Mouse (Mus musculus) embryonic facial prominence, embryonic 14.5 days (tissue): ENCODE measurements around the gene Ccm2l. TPM values are rescaled to one million over a fixed set of nuclear protein-coding genes. Genes with fewer than 3 reads are reported as not detected.

ENCODE experiments used
- ATAC-seq: fragments of 200-750 bp; cut with Nextera tagmentation; 2 replicates; pipeline ENCODE4 v1.8.0; 2017; ENCODE audit warnings: low read depth, moderate number of reproducible peaks, moderate TSS enrichment
- DNase-seq: peaks from one replicate; pipeline ENCODE4 v3.0.0-alpha.2; 2015; ENCODE audit warnings: low spot score
- H3K27ac ChIP-seq: fragments of 300-500 bp; sonication (generic); replicated peaks from 2 replicates; pipeline ENCODE4 v1.5.1; 2014; ENCODE audit warnings: low read depth, mild to moderate bottlenecking, low read length, moderate library complexity
- H3K27me3 ChIP-seq: fragments of 300-500 bp; sonication (generic); replicated peaks from 2 replicates; pipeline ENCODE4 v1.6.1; 2014; ENCODE audit warnings: low read length; ENCODE audit not compliant: control insufficient read depth, insufficient read depth
- H3K36me3 ChIP-seq: fragments of 300-500 bp; sonication (generic); 2 replicates; pipeline ENCODE4 v1.6.1; 2014; ENCODE audit warnings: low read length, mixed read lengths; ENCODE audit not compliant: control insufficient read depth, insufficient read depth
- H3K4me1 ChIP-seq: fragments of 300-500 bp; sonication (generic); 2 replicates; pipeline ENCODE4 v1.6.1; 2014; ENCODE audit warnings: antibody characterized with exemption, low read length; ENCODE audit not compliant: control insufficient read depth, insufficient read depth
- H3K4me2 ChIP-seq: fragments of 300-500 bp; sonication (generic); 2 replicates; pipeline ENCODE4 v1.6.1; 2014; ENCODE audit warnings: low read depth, mild to moderate bottlenecking, low read length, moderate library complexity, mixed read lengths
- H3K4me3 ChIP-seq: fragments of 300-500 bp; sonication (generic); 2 replicates; pipeline ENCODE4 v1.5.1; 2014; ENCODE audit warnings: low read depth, mild to moderate bottlenecking, low read length
- H3K9ac ChIP-seq: fragments of 300-500 bp; sonication (generic); 2 replicates; pipeline ENCODE4 v1.6.1; 2014; ENCODE audit warnings: low read depth, mild to moderate bottlenecking, low read length, moderate library complexity, mixed read lengths
- H3K9me3 ChIP-seq: fragments of 300-500 bp; sonication (generic); 2 replicates; pipeline ENCODE4 v1.6.1; 2016; ENCODE audit warnings: low read length; ENCODE audit not compliant: control insufficient read depth
- WGBS: fragments of 180-500 bp; shearing (Covaris S2); extraction: QIAGEN DNeasy Blood & Tissue Kit; methylation state at CpG from one replicate; pipeline ENCODE4 v1.1.7; 2014; 5-methylcytosine and 5-hydroxymethylcytosine counted together
- polyA plus RNA-seq: library from polyadenylated mRNA; unstranded; fragments of >200 nt; fragmentation: Nextera tagmentation; extraction: Ambion mirVana; gene quantifications from 2 replicates; pipeline ENCODE4 v1.2.1, GENCODE M21; 2014

Ccm2l gene
- polyA plus RNA-seq, 1 experiment from 2014 or later, result 2.7 TPM

GRCm38 (mm10) chr2:153119488-153119887, 53.7 kb downstream of the Ccm2l start:
- DNase-seq (no peak), ATAC-seq (no peak)
- Histone ChIP-seq H3K27me3 (no peaks in the 10 kb centered on the region), H3K36me3 (no peaks in the 10 kb centered on the region), H3K4me3 (no peak overlapping the region), H3K9ac (no peak overlapping the region), H3K4me1 (no peaks in the 10 kb centered on the region), H3K9me3 (no peaks in the 10 kb centered on the region), H3K4me2 (no peak overlapping the region), H3K27ac (no peak overlapping the region)
- 83% methylated on average over 6 of the region's 6 CpGs for WGBS

- no peaks in the 10 kb centered on the region for H3K27me3 ChIP-seq
- 68% methylated on average over 8 of the region's 8 CpGs for WGBS
- no peaks in the 10 kb centered on the region for H3K36me3 ChIP-seq
- no peak overlapping the region for H3K4me3 ChIP-seq
- ATAC-seq (no peak), DNase-seq (no peak)
- no peak overlapping the region for H3K9ac ChIP-seq
- no peaks in the 10 kb centered on the region for H3K4me1 ChIP-seq
- H3K4me2 ChIP-seq, result no peak overlapping the region
- H3K9me3 ChIP-seq, result no peaks in the 10 kb centered on the region
- no peak overlapping the region for H3K27ac ChIP-seq
Observed at GRCm38 (mm10) chr2:153120126-153120525, 54.4 kb downstream of the Ccm2l start.

GRCm38 (mm10) chr2:153121821-153122615, 56.3 kb downstream of the Ccm2l start:
- Histone ChIP-seq H3K27ac (no peak overlapping the region), H3K27me3 (no peaks in the 10 kb centered on the region), H3K4me3 (no peak overlapping the region), H3K4me2 (no peak overlapping the region), H3K9ac (no peak overlapping the region), H3K4me1 (no peaks in the 10 kb centered on the region), H3K9me3 (no peaks in the 10 kb centered on the region), H3K36me3 (no peaks in the 10 kb centered on the region)
- DNase-seq (no peak), ATAC-seq (no peak)
- 68% methylated on average over 8 of the region's 8 CpGs for WGBS

GRCm38 (mm10) chr2:153122701-153123100, 56.9 kb downstream of the Ccm2l start:
- ATAC-seq (no peak), DNase-seq (no peak)
- Histone ChIP-seq H3K36me3 (no peaks in the 10 kb centered on the region), H3K4me1 (no peaks in the 10 kb centered on the region), H3K9ac (no peak overlapping the region), H3K9me3 (no peaks in the 10 kb centered on the region), H3K27me3 (no peaks in the 10 kb centered on the region), H3K27ac (no peak overlapping the region), H3K4me3 (no peak overlapping the region), H3K4me2 (no peak overlapping the region)
- whole genome bisulfite sequencing, result 84% methylated on average over 7 of the region's 7 CpGs

DNA sequence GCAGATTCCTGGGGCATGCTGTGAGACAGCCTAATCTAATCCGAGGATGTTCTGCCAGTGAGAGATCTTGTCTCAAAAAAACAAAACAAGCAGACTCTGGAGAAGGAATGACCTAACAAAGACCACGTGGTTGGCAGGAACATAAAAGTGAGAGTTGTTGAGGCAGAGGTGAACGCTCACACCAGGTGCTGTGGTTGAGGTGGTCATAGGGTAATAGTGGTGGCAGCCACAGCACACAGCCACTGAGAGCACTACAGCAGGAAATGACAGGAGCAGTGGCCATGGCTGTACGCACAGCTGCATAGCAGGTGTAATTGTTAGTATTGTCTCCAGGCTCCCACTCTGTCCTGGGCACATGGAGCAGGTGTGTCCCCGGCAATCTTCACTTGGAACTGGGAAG, 60.1 kb downstream of the Ccm2l start:
- no peak for DNase-seq
- no peak overlapping the region for H3K4me2 ChIP-seq
- no peak overlapping the region for H3K27ac ChIP-seq
- no peaks in the 10 kb centered on the region for H3K9me3 ChIP-seq
- no peaks in the 10 kb centered on the region for H3K4me1 ChIP-seq
- H3K4me3 ChIP-seq, result no peak overlapping the region
- H3K27me3 ChIP-seq, result no peaks in the 10 kb centered on the region
- no peak for ATAC-seq
- 44% methylated on average over 5 of the region's 5 CpGs for WGBS
- no peak overlapping the region for H3K9ac ChIP-seq
- H3K36me3 ChIP-seq, result no peaks in the 10 kb centered on the region

DNA sequence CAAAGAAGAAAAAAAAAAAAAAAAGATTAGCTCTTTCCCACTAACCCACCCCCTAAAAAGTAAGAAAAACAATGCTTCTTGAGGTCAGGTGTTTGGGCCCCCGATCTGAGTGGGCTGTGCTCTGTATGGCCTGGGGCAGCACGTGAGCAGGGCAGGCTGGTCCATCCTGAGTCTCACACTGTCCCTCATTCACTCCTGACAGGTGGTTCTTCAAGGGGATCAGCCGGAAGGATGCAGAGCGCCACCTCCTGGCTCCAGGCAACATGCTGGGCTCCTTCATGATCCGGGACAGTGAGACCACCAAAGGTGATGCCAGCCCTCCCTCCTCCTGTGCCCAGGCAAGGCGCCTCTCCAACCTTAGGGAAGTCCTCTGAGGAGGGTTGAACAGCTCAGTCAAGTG, 65.3 kb downstream of the Ccm2l start:
- DNase-seq (no peak), ATAC-seq (no peak)
- no peaks in the 10 kb centered on the region for H3K27me3 ChIP-seq
- H3K27ac ChIP-seq, result no peak overlapping the region
- no peak overlapping the region for H3K9ac ChIP-seq
- no peak overlapping the region for H3K4me3 ChIP-seq
- no peak overlapping the region for H3K4me2 ChIP-seq
- no peaks in the 10 kb centered on the region for H3K9me3 ChIP-seq
- H3K36me3 ChIP-seq, result no peaks in the 10 kb centered on the region
- H3K4me1 ChIP-seq, result no peaks in the 10 kb centered on the region
- 11% methylated on average over 4 of the region's 6 CpGs for WGBS

Other genes starting within 250 kb of the Ccm2l start
- gene Bcl2l1, start 234.2 kb upstream of the Ccm2l start, polyA plus RNA-seq, result 77.3 and 86.7 TPM in 2 replicates
- 69.3 and 87.9 TPM in 2 replicates for gene Tpx2, start 218.0 kb upstream of the Ccm2l start, polyA plus RNA-seq
- gene Mylk2, start 154.6 kb upstream of the Ccm2l start, polyA plus RNA-seq, result 0.51 and 1.3 TPM in 2 replicates
- 3.7 and 4.3 TPM in 2 replicates for gene Foxs1, start 132.7 kb upstream of the Ccm2l start, polyA plus RNA-seq
- 0.59 and 1.4 TPM in 2 replicates for gene Dusp15, start 114.3 kb upstream of the Ccm2l start, polyA plus RNA-seq
- 1.1 and 1.2 TPM in 2 replicates for gene Ttll9, start 103.5 kb upstream of the Ccm2l start, polyA plus RNA-seq
- 88.8 and 91.4 TPM in 2 replicates for gene Pdrg1, start 50.5 kb upstream of the Ccm2l start, polyA plus RNA-seq
- gene Xkr7, start 34.1 kb upstream of the Ccm2l start, polyA plus RNA-seq, result 0.06 and 0.07 TPM in 2 replicates
- 11.6 and 12.1 TPM in 2 replicates for gene Hck, start 42.5 kb downstream of the Ccm2l start, polyA plus RNA-seq
- 97.9 and 100.0 TPM in 2 replicates for gene Tm9sf4, start 95.3 kb downstream of the Ccm2l start, polyA plus RNA-seq
- gene Tspyl3, start 159.5 kb downstream of the Ccm2l start, polyA plus RNA-seq, result 12.0 and 14.7 TPM in 2 replicates
- 19.1 and 21.4 TPM in 2 replicates for gene Plagl2, start 175.5 kb downstream of the Ccm2l start, polyA plus RNA-seq
- 10.8 and 11.7 TPM in 2 replicates for gene Pofut1, start 175.6 kb downstream of the Ccm2l start, polyA plus RNA-seq
- 7.1 and 7.6 TPM in 2 replicates for gene Kif3b, start 225.5 kb downstream of the Ccm2l start, polyA plus RNA-seq